Mouse (Mus musculus) neural tube, embryonic 14.5 days (tissue): ENCODE measurements around the gene Tcaf1. TPM values are rescaled to one million over a fixed set of nuclear protein-coding genes. Genes with fewer than 3 reads are reported as not detected.

Experiments
- ATAC-seq: fragments of 200-750 bp; cut with Nextera tagmentation; 2 replicates; pipeline ENCODE4 v1.8.0; 2017; ENCODE audit warnings: low read depth, mild to moderate bottlenecking, moderate TSS enrichment, moderate library complexity
- H3K27ac ChIP-seq: fragments of 300-500 bp; sonication (generic); 2 replicates; pipeline ENCODE4 v1.5.1; 2014; ENCODE audit warnings: low read depth, mild to moderate bottlenecking, control low read depth, low read length, moderate library complexity, mixed read lengths
- H3K27me3 ChIP-seq: fragments of 300-500 bp; sonication (generic); 2 replicates; pipeline ENCODE4 v1.6.1; 2014; ENCODE audit warnings: low read length; ENCODE audit not compliant: control insufficient read depth, insufficient read depth
- H3K36me3 ChIP-seq: fragments of 300-500 bp; sonication (generic); 2 replicates; pipeline ENCODE4 v1.6.1; 2014; ENCODE audit warnings: low read length, mixed read lengths; ENCODE audit not compliant: control insufficient read depth, insufficient read depth
- H3K4me1 ChIP-seq: fragments of 300-500 bp; sonication (generic); 2 replicates; pipeline ENCODE4 v1.6.1; 2014; ENCODE audit warnings: low read length; ENCODE audit not compliant: control insufficient read depth, insufficient read depth
- H3K4me2 ChIP-seq: fragments of 300-500 bp; sonication (generic); 2 replicates; pipeline ENCODE4 v1.6.1; 2014; ENCODE audit warnings: mild to moderate bottlenecking, low read depth, low read length, control low read depth
- H3K4me3 ChIP-seq: fragments of 300-500 bp; sonication (generic); 2 replicates; pipeline ENCODE4 v1.5.1; 2014; ENCODE audit warnings: low read depth, low read length, control low read depth, mixed read lengths
- H3K9ac ChIP-seq: fragments of 300-500 bp; sonication (generic); replicated peaks from 2 replicates; pipeline ENCODE4 v1.6.1; 2014; ENCODE audit warnings: low read depth, mild to moderate bottlenecking, control low read depth, low read length, mixed read lengths
- H3K9me3 ChIP-seq: fragments of 300-500 bp; sonication (generic); 2 replicates; pipeline ENCODE4 v1.6.1; 2016; ENCODE audit warnings: low read length; ENCODE audit not compliant: control insufficient read depth
- WGBS: fragments of 180-500 bp; shearing (Covaris S2); extraction: QIAGEN DNeasy Blood & Tissue Kit; methylation state at CpG from one replicate; pipeline ENCODE4 v1.1.7; 2014; 5-methylcytosine and 5-hydroxymethylcytosine counted together
- polyA plus RNA-seq: library from polyadenylated mRNA; unstranded; fragments of >200 nt; fragmentation: Nextera tagmentation; extraction: Ambion mirVana; gene quantifications from 2 replicates; pipeline ENCODE4 v1.2.1, GENCODE M21; 2014

The Tcaf1 gene
- polyA plus RNA-seq, 1 experiment from 2014 or later: 224 TPM

DNA sequence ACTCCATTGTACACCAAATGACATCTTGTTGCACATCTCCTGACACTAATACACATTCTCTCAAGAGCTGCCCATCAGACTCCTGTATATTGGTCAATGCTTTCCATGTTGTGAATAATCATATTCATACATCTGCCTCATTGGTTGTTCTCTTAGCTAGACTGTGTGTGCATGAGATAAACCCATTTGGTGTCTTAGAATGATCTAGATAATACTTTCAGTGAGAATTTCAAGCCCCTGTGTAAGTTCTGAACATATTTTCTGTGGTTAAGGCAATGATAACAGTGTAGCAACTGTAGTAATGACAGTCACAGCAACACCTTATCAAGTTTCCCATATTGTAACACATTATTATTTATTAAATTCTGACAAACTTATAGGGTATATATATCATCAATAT lies 20.1 kb downstream of the Tcaf1 start:
- Histone ChIP-seq H3K27me3 (no peaks in the 10 kb centered on the region), H3K36me3 (peaks cover 19% of the 10 kb centered on the region), H3K4me1 (peaks cover 14% of the 10 kb centered on the region; the same call in 1 of the 2 replicates), H3K9ac (no peak overlapping the region), H3K4me3 (no peak overlapping the region), H3K9me3 (no peaks in the 10 kb centered on the region), H3K27ac (no peak overlapping the region), H3K4me2 (no peak overlapping the region)
- no peak for ATAC-seq

DNA sequence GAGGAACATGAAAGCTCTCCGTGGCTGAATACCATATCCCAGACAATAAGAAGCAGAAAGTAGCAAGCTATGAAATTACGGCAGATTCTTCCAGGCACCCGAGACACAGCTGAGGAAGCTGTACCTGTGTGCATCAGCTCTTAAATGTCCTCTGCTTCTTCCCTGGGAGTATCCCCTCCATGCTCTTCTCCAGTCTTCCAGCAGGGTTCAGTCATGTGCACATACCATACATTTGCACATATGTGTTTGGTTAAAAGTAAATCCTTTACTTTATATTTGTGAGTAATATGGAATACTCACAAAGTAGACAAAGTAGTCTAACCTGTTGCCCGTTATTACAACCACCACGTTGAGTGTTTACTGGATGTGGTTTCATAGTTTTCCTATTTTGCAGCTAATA lies 22.0 kb downstream of the Tcaf1 start:
- H3K27me3 ChIP-seq: no peaks in the 10 kb centered on the region
- ATAC-seq: no peak
- WGBS: 86% methylated on average over 5 of the region's 5 CpGs

DNA sequence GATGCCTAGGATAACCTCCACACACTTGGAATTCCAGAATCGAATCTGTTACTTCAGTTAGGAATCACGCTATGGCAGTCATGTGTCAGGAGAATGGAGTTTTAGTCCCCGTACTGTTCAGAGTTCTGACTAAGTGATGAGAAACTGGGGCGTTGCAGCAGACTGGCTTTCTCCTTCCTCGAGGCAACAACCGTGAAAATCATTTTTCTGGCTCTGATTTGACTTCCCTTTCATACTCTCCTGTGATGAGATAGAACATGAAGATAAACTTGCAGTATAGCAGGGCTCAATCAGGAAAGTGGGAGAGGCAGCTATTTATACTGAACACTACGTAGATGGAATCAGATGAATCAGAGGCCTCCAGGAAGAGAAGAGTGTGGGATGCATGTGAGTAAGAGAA lies 29.8 kb downstream of the Tcaf1 start:
- Histone ChIP-seq H3K27me3 (no peaks in the 10 kb centered on the region), H3K4me3 (no peak overlapping the region), H3K9me3 (no peaks in the 10 kb centered on the region), H3K4me1 (no peaks in the 10 kb centered on the region), H3K4me2 (no peak overlapping the region), H3K27ac (no peak overlapping the region), H3K9ac (no peak overlapping the region), H3K36me3 (peaks cover 45% of the 10 kb centered on the region)
- 88% methylated on average over 7 of the region's 7 CpGs for WGBS
- no peak for ATAC-seq

More for the DNA sequence above, 22.0 kb downstream of the Tcaf1 start:
- Histone ChIP-seq H3K9me3 (no peaks in the 10 kb centered on the region), H3K4me3 (no peak overlapping the region), H3K27ac (no peak overlapping the region), H3K9ac (no peak overlapping the region), H3K4me1 (peaks cover 10% of the 10 kb centered on the region; the same call in 1 of the 2 replicates), H3K36me3 (peaks cover 23% of the 10 kb centered on the region), H3K4me2 (no peak overlapping the region)

DNA sequence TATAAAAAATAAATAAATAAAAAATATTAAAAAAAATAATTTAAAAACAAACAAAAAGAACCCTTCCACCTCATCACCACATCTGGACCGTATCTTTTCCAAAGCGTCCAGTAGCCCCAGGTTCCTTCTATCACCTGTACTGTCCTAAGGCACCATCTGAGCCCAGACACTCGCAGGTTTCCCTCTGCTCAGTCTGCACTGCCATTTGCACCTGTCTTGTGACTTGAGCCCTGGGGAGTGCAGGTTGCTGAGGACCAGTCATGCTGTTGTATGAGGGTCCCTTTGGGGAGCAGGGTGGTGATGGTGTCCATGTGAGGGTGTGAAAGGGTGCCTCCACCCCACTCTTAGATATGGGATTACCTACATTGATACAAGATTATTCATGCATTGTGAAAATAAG lies 33.9 kb downstream of the Tcaf1 start:
- Histone ChIP-seq H3K4me2 (no peak overlapping the region), H3K9ac (no peak overlapping the region), H3K27me3 (no peaks in the 10 kb centered on the region), H3K27ac (no peak overlapping the region), H3K9me3 (no peaks in the 10 kb centered on the region), H3K36me3 (peaks cover 69% of the 10 kb centered on the region), H3K4me3 (no peak overlapping the region), H3K4me1 (no peaks in the 10 kb centered on the region)
- ATAC-seq: no peak
- 95% methylated on average over 3 of the region's 3 CpGs for WGBS

DNA sequence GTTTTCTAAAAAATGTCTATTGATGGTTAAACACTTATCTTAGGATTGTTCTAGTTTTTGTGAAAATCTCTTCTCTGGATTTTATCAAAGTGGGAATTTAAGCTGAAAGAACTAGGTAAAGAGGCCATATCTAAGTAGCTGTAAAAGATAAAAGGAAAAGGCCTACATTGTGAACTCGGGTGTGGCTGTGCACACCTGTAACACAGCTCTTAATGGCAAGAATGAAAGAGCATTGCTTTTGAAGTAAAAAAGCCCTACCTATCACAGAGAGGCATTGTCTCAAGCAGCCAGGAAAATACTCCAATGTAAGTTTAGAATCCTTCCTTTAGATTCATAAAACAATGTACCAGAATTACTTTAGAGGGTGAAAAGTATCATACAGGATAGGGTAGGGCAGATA lies 38.1 kb downstream of the Tcaf1 start:
- H3K27me3 ChIP-seq: no peaks in the 10 kb centered on the region
- no peaks in the 10 kb centered on the region for H3K9me3 ChIP-seq
- H3K4me3 ChIP-seq: no peak overlapping the region
- 87% methylated on average over 1 of the region's 1 CpGs for WGBS
- no peak overlapping the region for H3K9ac ChIP-seq
- no peak overlapping the region for H3K4me2 ChIP-seq
- peaks cover 56% of the 10 kb centered on the region for H3K36me3 ChIP-seq
- H3K27ac ChIP-seq: no peak overlapping the region
- no peak for ATAC-seq
- no peaks in the 10 kb centered on the region for H3K4me1 ChIP-seq

- Histone ChIP-seq H3K4me2 (no peak overlapping the region), H3K4me3 (no peak overlapping the region), H3K27me3 (no peaks in the 10 kb centered on the region), H3K9ac (no peak overlapping the region), H3K36me3 (peaks cover 18% of the 10 kb centered on the region; the same call in 1 of the 2 replicates), H3K27ac (no peak overlapping the region), H3K4me1 (no peaks in the 10 kb centered on the region), H3K9me3 (no peaks in the 10 kb centered on the region)
- whole genome bisulfite sequencing: 98% methylated on average over 2 of the region's 2 CpGs
- ATAC-seq: no peak
Measured at GRCm38 (mm10) chr6:42667722-42668121, 42.2 kb downstream of the Tcaf1 start.

- Histone ChIP-seq H3K9me3 (no peaks in the 10 kb centered on the region), H3K4me2 (no peak overlapping the region), H3K27ac (no peak overlapping the region), H3K9ac (no peak overlapping the region), H3K36me3 (no peaks in the 10 kb centered on the region), H3K4me3 (no peak overlapping the region), H3K27me3 (no peaks in the 10 kb centered on the region), H3K4me1 (no peaks in the 10 kb centered on the region)
- 59% methylated on average over 2 of the region's 2 CpGs for WGBS
- ATAC-seq: no peak
Measured at GRCm38 (mm10) chr6:42661739-42662138, 48.1 kb downstream of the Tcaf1 start.

DNA sequence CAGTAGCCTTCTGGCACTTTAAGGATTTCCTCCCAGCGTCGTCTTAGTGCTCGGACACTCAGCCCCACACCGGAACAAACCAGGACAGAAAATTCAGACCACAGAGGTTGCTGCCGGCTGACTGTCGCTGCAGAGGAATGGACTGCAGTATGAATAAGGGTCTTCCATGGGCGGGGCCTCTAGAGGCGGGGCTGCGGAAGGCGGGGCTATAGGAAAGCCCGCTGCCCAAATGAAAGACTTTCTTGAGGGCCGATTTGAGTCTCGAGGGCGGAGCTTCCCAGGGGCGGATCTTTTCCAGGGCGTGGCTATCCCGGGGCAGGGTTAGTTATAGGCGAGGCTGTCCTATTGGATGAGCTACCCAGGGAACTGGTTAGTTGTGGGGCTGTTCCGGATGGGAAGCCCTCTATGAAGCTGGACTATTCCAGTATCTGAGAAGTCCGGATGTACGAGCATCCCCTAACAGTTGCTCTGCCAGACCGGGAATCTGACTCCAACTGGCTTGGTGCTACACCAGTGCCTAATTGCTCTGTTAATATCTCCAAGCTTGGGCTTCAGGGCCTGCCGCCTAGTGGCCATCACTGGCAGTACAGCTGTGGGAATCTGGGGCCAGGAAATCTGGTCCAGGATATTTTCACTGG lies 64.9 kb downstream of the Tcaf1 start, which contains the start of gene Tcaf2:
Gene Tcaf2 (minus strand): TSS at position 343 of the 638 bp plus-strand sequence.
- H3K4me1 ChIP-seq: no peaks in the 10 kb centered on the region; the same call in 1 of the 2 replicates
- H3K9me3 ChIP-seq: no peaks in the 10 kb centered on the region
- H3K4me2 ChIP-seq: peak within 1 kb of the TSS; percentile 56
- no peaks in the 10 kb centered on the region for H3K27me3 ChIP-seq
- ATAC-seq: peak; percentile 99
- peak within 1 kb of the TSS; percentile 36 for H3K4me3 ChIP-seq
- H3K27ac ChIP-seq: no peak within 1 kb of the TSS
- 0% methylated on average over 23 of the region's 23 CpGs for whole genome bisulfite sequencing
- no peaks in the 10 kb centered on the region for H3K36me3 ChIP-seq
- no peak within 1 kb of the TSS; the same call in 1 of the 2 replicates for H3K9ac ChIP-seq

DNA sequence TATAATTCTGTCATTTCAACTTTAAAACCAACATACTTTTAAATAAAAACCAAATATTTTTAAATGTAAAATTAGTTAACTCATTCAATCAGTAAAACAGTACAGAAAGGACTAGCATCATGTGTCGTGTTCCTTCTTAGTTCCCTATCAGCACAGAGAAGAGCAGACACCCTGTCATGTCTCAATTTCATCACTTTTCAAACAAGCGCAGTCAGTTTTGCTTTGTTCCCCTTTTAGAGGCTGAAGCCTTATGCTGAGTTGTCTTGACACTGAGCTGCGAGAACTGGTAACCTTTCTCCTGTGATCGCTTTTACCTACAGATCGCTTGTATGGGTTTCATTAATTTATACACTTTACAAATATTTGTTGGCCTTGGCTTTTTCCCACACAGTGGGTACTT lies 75.5 kb downstream of the Tcaf1 start:
- ATAC-seq: no peak
- WGBS: 93% methylated on average over 5 of the region's 5 CpGs
- no peak overlapping the region for H3K4me2 ChIP-seq
- H3K9me3 ChIP-seq: no peaks in the 10 kb centered on the region
- H3K36me3 ChIP-seq: no peaks in the 10 kb centered on the region
- no peaks in the 10 kb centered on the region for H3K4me1 ChIP-seq
- H3K9ac ChIP-seq: no peak overlapping the region
- H3K27me3 ChIP-seq: no peaks in the 10 kb centered on the region
- H3K4me3 ChIP-seq: no peak overlapping the region
- no peak overlapping the region for H3K27ac ChIP-seq
